Mouse (Mus musculus) stomach, embryonic 16.5 days (tissue): Measurements from ENCODE around the gene Gpr179. TPM values are rescaled to one million over a fixed set of nuclear protein-coding genes. Genes with fewer than 3 reads are reported as not detected.

Experiments used
- ATAC-seq: fragments of 200-750 bp; cut with Nextera tagmentation; 2 replicates; pipeline ENCODE4 v1.8.0; 2017; ENCODE audit warnings: moderate number of reproducible peaks, moderate TSS enrichment; ENCODE audit not compliant: insufficient read depth, low FRiP score
- H3K27ac ChIP-seq: fragments of 300-500 bp; sonication (generic); 2 replicates; pipeline ENCODE4 v1.5.1; 2014; ENCODE audit warnings: low read length
- H3K27me3 ChIP-seq: fragments of 300-500 bp; sonication (generic); 2 replicates; pipeline ENCODE4 v1.6.1; 2014; ENCODE audit warnings: low read length, control low read depth, mixed read lengths; ENCODE audit not compliant: control insufficient read depth, insufficient read depth
- H3K36me3 ChIP-seq: fragments of 300-500 bp; sonication (generic); 2 replicates; pipeline ENCODE4 v1.6.1; 2014; ENCODE audit warnings: low read length; ENCODE audit not compliant: control insufficient read depth, insufficient read depth
- H3K4me1 ChIP-seq: fragments of 300-500 bp; sonication (generic); 2 replicates; pipeline ENCODE4 v1.6.1; 2014; ENCODE audit warnings: low read length, control low read depth, mixed read lengths; ENCODE audit not compliant: control insufficient read depth, insufficient read depth
- H3K4me2 ChIP-seq: fragments of 300-500 bp; sonication (generic); 2 replicates; pipeline ENCODE4 v1.6.1; 2014; ENCODE audit warnings: low read depth, low read length, mixed read lengths
- H3K4me3 ChIP-seq: fragments of 300-500 bp; sonication (generic); replicated peaks from 2 replicates; pipeline ENCODE4 v1.5.1; 2014; ENCODE audit warnings: mild to moderate bottlenecking, low read length
- H3K9ac ChIP-seq: fragments of 300-500 bp; sonication (generic); 2 replicates; pipeline ENCODE4 v1.6.1; 2014; ENCODE audit warnings: low read length
- H3K9me3 ChIP-seq: fragments of 300-500 bp; sonication (generic); replicated peaks from 2 replicates; pipeline ENCODE4 v1.6.1; 2016; ENCODE audit warnings: low read length, control low read depth; ENCODE audit not compliant: control insufficient read depth
- WGBS: fragments of 180-500 bp; shearing (Covaris S2); extraction: QIAGEN DNeasy Blood & Tissue Kit; methylation state at CpG from one replicate; pipeline ENCODE4 v1.1.7; 2014; 5-methylcytosine and 5-hydroxymethylcytosine counted together
- polyA plus RNA-seq: library from polyadenylated mRNA; unstranded; fragments of >200 nt; fragmentation: Nextera tagmentation; extraction: Ambion mirVana; gene quantifications from 2 replicates; pipeline ENCODE4 v1.2.1, GENCODE M21; 2015

Gene Gpr179
- 0.25 and 0.36 TPM in 2 replicates for polyA plus RNA-seq

DNA sequence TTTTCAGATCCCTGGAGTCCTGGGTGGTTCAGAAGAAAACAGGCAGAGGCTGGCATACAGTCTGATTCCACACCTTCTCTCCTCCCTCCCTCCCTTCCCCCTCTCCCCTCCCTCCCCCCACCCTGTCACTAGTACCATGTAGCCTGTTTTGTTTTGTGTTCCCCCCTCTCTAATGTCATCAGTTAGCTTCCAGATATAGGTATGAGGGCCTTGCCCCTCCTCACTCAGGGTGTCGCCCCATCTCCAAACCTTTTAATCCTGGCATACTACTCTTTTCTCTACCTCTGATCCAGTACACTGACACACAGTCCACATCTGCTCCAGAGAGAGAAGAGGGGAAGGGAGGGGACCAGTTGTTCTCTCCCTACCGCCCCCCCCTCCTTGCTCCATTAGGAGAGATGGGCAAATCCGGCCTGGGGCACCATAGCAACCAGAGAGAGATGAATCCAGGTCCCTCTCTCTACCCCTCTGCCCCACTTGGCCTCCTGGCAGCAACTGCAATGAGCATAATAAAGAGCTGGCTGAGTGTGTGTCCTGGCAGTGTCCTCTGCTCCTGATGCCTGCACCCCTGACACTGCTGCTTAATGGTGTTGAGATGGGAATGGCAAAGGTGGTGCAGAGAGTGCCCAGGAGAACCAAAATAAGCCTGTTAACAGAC lies at the start of gene Gpr179:
TSS of gene Gpr179 (minus strand) at position 51 of the 658 bp plus-strand sequence.
- no peak within 1 kb of the TSS for H3K27ac ChIP-seq
- no peak within 1 kb of the TSS for H3K4me2 ChIP-seq
- H3K9ac ChIP-seq: no peak within 1 kb of the TSS
- no peaks in the 10 kb centered on the region for H3K36me3 ChIP-seq
- ATAC-seq: no peak
- H3K4me1 ChIP-seq: peaks cover 10% of the 10 kb centered on the region
- H3K27me3 ChIP-seq: no peaks in the 10 kb centered on the region
- no peak within 1 kb of the TSS for H3K4me3 ChIP-seq
- H3K9me3 ChIP-seq: no peaks in the 10 kb centered on the region
- WGBS: 71% methylated on average over 3 of the region's 3 CpGs

DNA sequence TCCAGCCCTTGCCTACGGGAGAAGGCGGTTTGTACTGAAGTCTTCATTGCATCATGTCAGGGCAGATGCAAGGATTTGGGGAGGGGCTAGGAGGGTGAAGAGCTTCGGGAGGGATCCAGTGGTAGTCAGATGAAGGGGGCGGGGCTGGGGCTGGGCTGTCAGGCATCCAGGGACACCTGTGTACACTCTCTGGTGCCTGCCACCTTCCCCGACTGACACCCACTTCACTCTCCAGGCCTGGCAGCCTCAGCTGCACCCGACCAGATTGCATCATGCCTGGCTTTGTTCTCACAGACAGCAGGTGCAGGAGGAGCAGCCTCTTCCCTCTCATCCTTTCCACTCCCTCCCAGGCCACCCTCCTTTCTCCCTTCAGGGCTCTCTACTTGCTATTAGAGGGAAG lies 49.2 kb upstream of the Gpr179 start:
- Histone ChIP-seq H3K36me3 (no peaks in the 10 kb centered on the region), H3K9me3 (no peaks in the 10 kb centered on the region), H3K4me1 (peaks cover 13% of the 10 kb centered on the region), H3K27me3 (no peaks in the 10 kb centered on the region), H3K27ac (no peak overlapping the region), H3K4me2 (no peak overlapping the region), H3K9ac (no peak overlapping the region), H3K4me3 (no peak overlapping the region)
- ATAC-seq: no peak
- 21% methylated on average over 6 of the region's 6 CpGs for WGBS

DNA sequence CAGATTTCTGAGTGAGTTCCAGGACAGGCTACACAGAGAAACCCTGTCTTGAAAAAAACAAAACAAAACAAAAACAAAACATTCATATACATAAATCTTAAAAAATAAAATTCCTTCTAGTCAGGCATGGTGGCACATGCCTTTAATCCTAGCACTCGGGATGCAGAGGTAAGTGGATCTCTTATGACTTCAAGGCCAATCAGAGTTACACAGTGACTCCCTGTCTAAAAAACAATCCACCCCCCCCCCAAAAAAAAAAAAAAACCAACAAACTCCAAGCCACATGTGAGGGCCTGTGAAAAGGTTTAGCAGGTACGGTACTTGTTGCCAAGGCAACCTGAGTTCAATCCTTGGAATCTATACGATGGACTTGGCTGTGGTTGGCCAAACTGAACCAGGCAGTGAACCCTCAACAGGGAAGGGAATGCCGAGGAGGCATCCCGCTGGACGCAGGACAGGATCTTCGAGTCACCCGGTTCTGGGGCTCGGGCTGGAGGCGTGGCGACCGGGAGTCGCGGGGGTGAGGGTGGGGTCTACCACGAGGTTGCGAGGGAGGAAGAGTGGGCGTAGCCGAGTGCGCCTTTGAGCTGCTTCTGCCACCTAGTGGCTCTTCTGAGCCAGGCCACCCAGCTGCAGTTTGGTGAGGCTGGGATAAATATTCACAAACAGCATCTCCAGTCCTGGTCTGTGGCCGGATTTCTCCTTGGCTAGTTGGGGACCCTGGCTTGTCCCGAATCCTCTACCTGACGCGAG lies 48.3 kb upstream of the Gpr179 start:
- Histone ChIP-seq H3K27me3 (no peaks in the 10 kb centered on the region), H3K9ac (no peak overlapping the region), H3K36me3 (no peaks in the 10 kb centered on the region), H3K27ac (no peak overlapping the region), H3K4me1 (peaks cover 6% of the 10 kb centered on the region), H3K4me2 (peak overlapping the region; percentile 71), H3K4me3 (peak overlapping the region; percentile 37), H3K9me3 (no peaks in the 10 kb centered on the region)
- WGBS: 3% methylated on average over 23 of the region's 23 CpGs
- ATAC-seq: peak; percentile 69

DNA sequence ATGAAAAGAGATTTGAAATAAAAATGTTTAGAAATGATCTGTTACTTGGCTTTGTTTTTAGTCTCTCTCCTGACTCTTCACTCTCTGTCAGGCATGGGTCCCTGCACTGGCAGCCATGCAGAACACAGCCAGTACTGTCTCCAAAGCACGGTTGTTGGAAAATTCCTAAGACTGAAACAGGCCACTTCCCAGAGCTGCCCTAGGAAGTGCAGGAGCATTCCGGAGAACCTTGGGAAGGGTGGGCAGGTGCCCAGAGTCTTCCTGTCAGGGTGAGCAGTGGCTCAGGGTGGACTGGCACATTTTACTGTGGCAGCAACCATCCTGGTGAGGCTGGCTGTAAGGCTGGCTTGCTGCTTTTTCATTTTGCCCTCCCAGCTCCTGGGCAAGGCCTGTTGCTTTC lies 46.6 kb upstream of the Gpr179 start:
- H3K4me3 ChIP-seq: no peak overlapping the region
- H3K27me3 ChIP-seq: no peaks in the 10 kb centered on the region
- no peaks in the 10 kb centered on the region for H3K4me1 ChIP-seq
- no peak overlapping the region for H3K9ac ChIP-seq
- no peak overlapping the region for H3K27ac ChIP-seq
- no peaks in the 10 kb centered on the region; the same call in 1 of the 2 replicates for H3K36me3 ChIP-seq
- no peak overlapping the region for H3K4me2 ChIP-seq
- no peaks in the 10 kb centered on the region for H3K9me3 ChIP-seq
- ATAC-seq: no peak
- WGBS: 75% methylated on average over 2 of the region's 2 CpGs

DNA sequence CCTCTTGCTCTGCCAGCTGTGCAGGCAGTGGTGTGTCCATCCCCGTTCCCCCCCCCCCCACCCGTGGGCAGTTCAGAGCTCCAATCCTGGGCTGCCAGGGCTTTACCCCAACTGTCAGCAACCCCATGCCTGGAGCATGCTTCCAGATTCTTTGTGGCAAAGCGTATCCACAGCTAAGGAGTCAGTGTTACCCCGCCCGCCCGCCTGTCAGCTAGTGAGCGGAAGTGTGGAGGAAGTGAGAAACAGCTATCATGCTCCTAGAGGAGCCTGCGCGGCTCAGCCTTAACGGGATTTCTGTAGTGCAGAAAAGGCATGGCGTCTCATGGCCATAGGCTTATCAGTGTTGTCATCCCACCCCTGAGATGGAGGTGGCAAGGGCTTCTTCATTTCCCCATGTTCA lies 42.3 kb upstream of the Gpr179 start:
- no peak for ATAC-seq
- 68% methylated on average over 10 of the region's 11 CpGs for WGBS
- Histone ChIP-seq H3K36me3 (peaks cover 11% of the 10 kb centered on the region), H3K9ac (no peak overlapping the region), H3K27ac (no peak overlapping the region), H3K9me3 (no peaks in the 10 kb centered on the region), H3K4me2 (no peak overlapping the region), H3K4me1 (no peaks in the 10 kb centered on the region), H3K27me3 (no peaks in the 10 kb centered on the region), H3K4me3 (no peak overlapping the region)

DNA sequence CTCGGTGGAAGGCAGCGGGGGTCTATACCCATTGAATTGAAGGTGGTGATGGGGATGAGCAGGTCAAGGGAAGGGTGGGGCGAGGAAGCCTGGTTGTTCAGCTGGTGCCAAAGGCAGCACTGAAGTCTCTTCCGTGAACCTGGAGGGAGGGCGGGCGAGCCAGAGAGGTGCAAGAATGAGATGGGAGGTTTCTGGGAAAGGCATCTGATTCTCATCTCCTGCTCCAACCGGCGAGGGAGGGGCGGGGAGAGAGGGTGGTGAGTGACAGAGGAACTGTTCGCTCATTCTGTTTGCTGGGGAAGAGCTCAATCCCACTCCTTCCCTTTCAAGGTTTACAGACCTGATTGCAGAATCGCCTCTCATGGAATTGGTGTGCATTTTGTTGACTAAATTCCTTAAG lies 41.8 kb upstream of the Gpr179 start:
- Histone ChIP-seq H3K4me1 (no peaks in the 10 kb centered on the region), H3K36me3 (peaks cover 11% of the 10 kb centered on the region), H3K27me3 (no peaks in the 10 kb centered on the region), H3K9ac (no peak overlapping the region), H3K27ac (no peak overlapping the region), H3K4me2 (no peak overlapping the region), H3K9me3 (no peaks in the 10 kb centered on the region), H3K4me3 (no peak overlapping the region)
- 65% methylated on average over 11 of the region's 11 CpGs for WGBS
- ATAC-seq: no peak

DNA sequence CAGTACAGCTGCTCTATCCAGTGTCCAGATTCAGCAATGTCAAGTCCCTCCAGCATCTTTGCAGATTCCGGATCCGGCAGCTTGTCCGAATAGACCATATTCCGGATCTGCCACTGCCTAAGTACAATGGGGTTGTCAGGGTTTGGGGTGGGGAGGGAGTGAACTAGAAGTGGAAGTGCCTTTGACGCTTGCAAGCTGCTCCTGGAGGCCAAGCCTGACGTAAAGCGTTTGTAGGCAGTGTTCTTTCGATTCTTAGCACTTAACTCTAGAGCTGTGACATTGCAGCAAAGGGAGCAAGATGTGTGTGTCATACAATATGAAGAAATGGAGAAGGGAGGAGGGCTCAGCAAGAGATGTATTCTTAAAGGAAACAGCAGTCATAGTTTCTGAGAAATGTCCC lies 37.2 kb upstream of the Gpr179 start:
- Histone ChIP-seq H3K27me3 (no peaks in the 10 kb centered on the region), H3K4me3 (no peak overlapping the region), H3K4me1 (no peaks in the 10 kb centered on the region), H3K4me2 (no peak overlapping the region), H3K27ac (no peak overlapping the region), H3K9me3 (no peaks in the 10 kb centered on the region), H3K9ac (no peak overlapping the region), H3K36me3 (peaks cover 17% of the 10 kb centered on the region; the same call in 1 of the 2 replicates)
- 81% methylated on average over 8 of the region's 8 CpGs for whole genome bisulfite sequencing
- no peak for ATAC-seq

DNA sequence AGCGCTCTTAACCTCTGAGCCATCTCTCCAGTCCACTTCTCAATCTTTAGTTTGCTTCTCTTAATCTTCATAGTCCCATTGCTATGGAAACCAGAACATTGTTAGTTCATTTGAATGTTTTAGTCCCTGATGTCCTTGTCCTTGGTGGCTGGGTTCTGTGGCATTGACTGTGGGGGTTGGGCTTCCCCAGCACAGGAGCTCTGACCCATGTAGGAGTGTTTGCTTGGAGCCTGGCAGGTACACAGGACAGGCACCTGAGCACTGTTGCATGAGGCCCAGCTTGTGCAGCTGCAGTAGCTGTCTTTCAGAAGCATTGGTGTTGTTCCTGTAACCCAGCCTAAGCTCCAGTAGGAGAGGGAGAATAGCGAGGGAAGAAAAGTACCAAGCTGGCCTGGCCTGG lies 35.9 kb upstream of the Gpr179 start:
- peaks cover 21% of the 10 kb centered on the region; the same call in 1 of the 2 replicates for H3K36me3 ChIP-seq
- WGBS: 92% methylated on average over 2 of the region's 2 CpGs
- H3K9me3 ChIP-seq: no peaks in the 10 kb centered on the region
- ATAC-seq: no peak
- no peak overlapping the region for H3K27ac ChIP-seq
- no peaks in the 10 kb centered on the region for H3K4me1 ChIP-seq
- H3K4me2 ChIP-seq: no peak overlapping the region
- no peak overlapping the region for H3K9ac ChIP-seq
- H3K4me3 ChIP-seq: no peak overlapping the region
- H3K27me3 ChIP-seq: no peaks in the 10 kb centered on the region

DNA sequence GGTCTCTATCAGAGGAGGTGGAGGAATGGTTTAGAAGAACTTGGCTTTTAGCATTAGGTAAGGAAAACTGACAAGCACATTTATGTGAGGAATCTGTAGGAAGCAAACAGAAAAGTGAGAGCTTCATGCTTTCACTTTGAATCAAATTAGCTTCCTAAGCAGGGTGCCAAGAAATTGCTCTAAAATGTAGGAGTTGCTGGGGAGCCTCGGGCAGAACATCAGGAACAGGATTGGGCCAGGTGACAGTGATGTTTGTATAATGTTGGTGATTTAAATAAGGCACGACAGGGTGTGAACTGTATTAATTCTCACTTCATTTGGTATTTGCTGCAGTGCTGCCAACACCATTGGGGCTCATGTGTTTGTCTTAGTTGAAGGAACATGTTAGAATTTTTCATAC lies 31.9 kb upstream of the Gpr179 start:
- H3K36me3 ChIP-seq: peaks cover 13% of the 10 kb centered on the region; the same call in 1 of the 2 replicates
- no peak overlapping the region for H3K9ac ChIP-seq
- H3K4me2 ChIP-seq: no peak overlapping the region
- H3K27ac ChIP-seq: no peak overlapping the region
- 54% methylated on average over 2 of the region's 2 CpGs for WGBS
- no peak overlapping the region for H3K4me3 ChIP-seq
- H3K27me3 ChIP-seq: no peaks in the 10 kb centered on the region
- H3K4me1 ChIP-seq: no peaks in the 10 kb centered on the region
- H3K9me3 ChIP-seq: no peaks in the 10 kb centered on the region
- no peak for ATAC-seq
